Mouse (Mus musculus): ENCODE measurements around the gene Borcs6. TPM values are rescaled to one million over a fixed set of nuclear protein-coding genes. Genes with fewer than 3 reads are reported as not detected.
A peak's percentile ranks its signal among the peaks of the same experiment; 100 is the strongest.

Borcs6 gene
- polyA plus RNA-seq, 1 experiment from 2014 or later, result 11.0 TPM

DNA sequence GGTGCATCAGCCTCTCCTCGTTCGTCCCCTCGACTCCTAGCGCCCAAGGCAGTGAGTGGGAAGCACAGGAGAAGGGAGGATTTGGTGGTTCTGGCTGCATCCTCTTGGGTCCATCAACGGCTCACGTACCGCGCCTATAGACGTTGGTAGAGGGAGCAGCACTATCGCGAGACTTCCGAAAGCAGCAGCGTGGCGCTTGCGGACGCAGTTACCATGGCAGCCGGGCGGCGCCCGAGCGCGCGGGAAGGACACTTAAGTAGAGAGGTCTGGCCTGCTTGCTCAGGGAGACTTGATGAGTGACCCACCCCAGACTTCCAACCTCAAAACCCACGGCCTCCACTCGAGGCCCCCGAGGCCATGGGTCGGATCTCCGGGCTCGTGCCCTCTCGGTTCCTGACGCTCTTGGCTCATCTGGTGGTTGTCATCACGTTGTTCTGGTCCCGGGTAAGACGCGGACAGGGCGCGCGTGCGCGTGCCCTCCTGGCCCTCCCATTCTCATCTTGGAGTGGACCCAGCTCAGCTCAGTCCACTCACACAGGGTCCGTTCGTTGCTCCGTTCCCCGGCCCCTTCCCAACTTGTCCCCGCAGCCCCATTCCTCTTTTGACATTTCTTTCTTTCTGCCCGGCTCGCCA is 11.2 kb downstream of the Borcs6 start, which contains the start of gene Tmem107:
Tmem107 (plus strand) TSS at position 217 of the 633 bp plus-strand sequence.
- WGBS, result under 1% methylated on average over 47 of the region's 47 CpGs

DNA sequence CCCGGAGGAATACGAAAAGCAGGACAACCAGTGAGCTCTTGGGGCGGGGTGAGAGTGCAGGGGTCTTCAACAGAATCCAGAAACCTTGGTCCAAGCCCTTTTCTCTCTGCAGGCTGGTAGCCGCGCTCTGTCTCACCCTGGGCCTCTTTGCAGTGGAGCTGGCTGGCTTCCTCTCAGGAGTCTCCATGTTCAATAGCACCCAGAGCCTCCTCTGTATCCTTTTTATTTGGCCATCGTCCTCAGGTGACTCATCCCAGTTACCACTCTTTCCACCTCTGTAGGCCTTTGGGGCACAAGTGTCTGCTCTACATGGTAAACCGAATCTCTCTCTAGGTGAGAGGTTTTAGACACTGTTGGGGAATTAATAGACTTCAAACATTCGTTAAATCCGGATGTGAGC is 11.7 kb downstream of the Borcs6 start:
- Histone ChIP-seq H3K36me3 (ENCODE audit: control insufficient read depth, insufficient read depth, low read length) (no peaks in the 10 kb centered on the region), H3K4me1 (ENCODE audit: control insufficient read depth, insufficient read depth, low read length) (peaks cover 21% of the 10 kb centered on the region), H3K27me3 (ENCODE audit: control insufficient read depth, insufficient read depth, low read length) (no peaks in the 10 kb centered on the region), H3K4me3 (ENCODE audit: low read depth, low read length) (peak overlapping the region; percentile 60), H3K27ac (ENCODE audit: low read length) (peak overlapping the region; percentile 95; the same call in 1 of the 2 replicates), H3K4me2 (replicated peaks; ENCODE audit: low read depth, low read length) (peak overlapping the region; percentile 52), H3K9me3 (ENCODE audit: control insufficient read depth, low read depth, low read length) (no peaks in the 10 kb centered on the region), H3K9ac (replicated peaks; ENCODE audit: low read depth, low read length) (peak overlapping the region; percentile 70; the same call in 1 of the 2 replicates)
- 22% methylated on average over 9 of the region's 9 CpGs for WGBS
- no peak for ATAC-seq (ENCODE audit: insufficient number of reproducible peaks, insufficient read depth, low FRiP score, low read depth)

More for the DNA sequence above, 11.2 kb downstream of the Borcs6 start, which contains the start of gene Tmem107:
- Histone ChIP-seq H3K4me1 (ENCODE audit: control insufficient read depth, insufficient read depth, low read length) (peaks cover 21% of the 10 kb centered on the region), H3K36me3 (ENCODE audit: control insufficient read depth, insufficient read depth, low read length) (no peaks in the 10 kb centered on the region), H3K4me2 (replicated peaks; ENCODE audit: low read depth, low read length) (peak within 1 kb of the TSS; percentile 52), H3K9ac (replicated peaks; ENCODE audit: low read depth, low read length) (peak within 1 kb of the TSS; percentile 70), H3K4me3 (ENCODE audit: low read depth, low read length) (peak within 1 kb of the TSS; percentile 60), H3K27me3 (ENCODE audit: control insufficient read depth, insufficient read depth, low read length) (no peaks in the 10 kb centered on the region), H3K27ac (ENCODE audit: low read length) (peak within 1 kb of the TSS; percentile 95), H3K9me3 (ENCODE audit: control insufficient read depth, low read depth, low read length) (no peaks in the 10 kb centered on the region)
- ATAC-seq (ENCODE audit: insufficient number of reproducible peaks, insufficient read depth, low FRiP score, low read depth), result peak; percentile 93

DNA sequence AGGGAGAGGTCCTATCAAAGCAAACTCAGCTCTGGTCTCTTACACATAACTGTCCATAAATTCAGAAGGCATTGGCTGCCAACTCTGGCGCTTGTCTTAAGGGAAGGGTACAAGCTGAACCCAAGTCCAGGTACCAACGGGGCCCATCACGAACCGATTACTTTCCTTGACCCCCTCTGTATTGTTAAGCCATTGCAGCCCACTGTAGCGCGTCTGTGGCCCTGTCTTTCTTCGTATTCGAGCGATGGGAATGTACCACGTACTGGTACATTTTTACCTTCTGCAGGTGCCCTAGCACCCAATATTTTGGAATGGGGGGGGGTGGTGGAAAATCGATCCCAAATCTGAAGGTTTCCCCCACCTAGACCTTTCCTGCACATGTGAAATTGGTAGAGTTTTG is 12.7 kb downstream of the Borcs6 start:
- peak overlapping the region; percentile 45; the same call in 1 of the 2 replicates for H3K4me2 ChIP-seq (replicated peaks; ENCODE audit: low read depth, low read length)
- no peaks in the 10 kb centered on the region for H3K36me3 ChIP-seq (ENCODE audit: control insufficient read depth, insufficient read depth, low read length)
- H3K27me3 ChIP-seq (ENCODE audit: control insufficient read depth, insufficient read depth, low read length), result no peaks in the 10 kb centered on the region
- WGBS, result 77% methylated on average over 11 of the region's 11 CpGs
- no peak for ATAC-seq (ENCODE audit: insufficient number of reproducible peaks, insufficient read depth, low FRiP score, low read depth)
- H3K27ac ChIP-seq (ENCODE audit: low read length), result peak overlapping the region; percentile 96
- no peak overlapping the region; the same call in 1 of the 2 replicates for H3K9ac ChIP-seq (replicated peaks; ENCODE audit: low read depth, low read length)
- no peaks in the 10 kb centered on the region for H3K9me3 ChIP-seq (ENCODE audit: control insufficient read depth, low read depth, low read length)
- H3K4me1 ChIP-seq (ENCODE audit: control insufficient read depth, insufficient read depth, low read length), result peaks cover 21% of the 10 kb centered on the region
- H3K4me3 ChIP-seq (ENCODE audit: low read depth, low read length), result peak overlapping the region; percentile 24; the same call in 1 of the 2 replicates

DNA sequence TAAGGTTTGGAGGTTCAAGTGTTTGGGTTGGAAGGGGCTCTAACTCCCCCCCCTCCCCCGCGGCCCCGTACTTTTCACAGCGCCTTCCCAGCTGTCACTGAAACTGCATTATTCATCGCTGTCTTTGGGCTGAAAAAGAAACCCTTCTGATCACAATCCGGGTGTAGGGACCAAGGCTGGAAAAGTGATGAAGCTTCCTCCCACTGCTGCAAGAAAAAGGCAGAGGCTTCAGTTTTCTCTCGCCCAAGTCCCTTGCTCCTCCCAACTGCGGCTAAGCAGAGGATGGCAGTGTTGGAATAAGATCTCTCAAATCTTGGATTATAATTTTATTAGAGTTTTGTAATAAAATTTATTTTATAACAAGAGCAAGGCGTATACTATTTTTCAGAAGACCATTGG is 13.1 kb downstream of the Borcs6 start:
- no peak for ATAC-seq (ENCODE audit: insufficient number of reproducible peaks, insufficient read depth, low FRiP score, low read depth)
- H3K9ac ChIP-seq (replicated peaks; ENCODE audit: low read depth, low read length), result no peak overlapping the region; the same call in 1 of the 2 replicates
- 3% methylated on average over 9 of the region's 9 CpGs for WGBS

DNA sequence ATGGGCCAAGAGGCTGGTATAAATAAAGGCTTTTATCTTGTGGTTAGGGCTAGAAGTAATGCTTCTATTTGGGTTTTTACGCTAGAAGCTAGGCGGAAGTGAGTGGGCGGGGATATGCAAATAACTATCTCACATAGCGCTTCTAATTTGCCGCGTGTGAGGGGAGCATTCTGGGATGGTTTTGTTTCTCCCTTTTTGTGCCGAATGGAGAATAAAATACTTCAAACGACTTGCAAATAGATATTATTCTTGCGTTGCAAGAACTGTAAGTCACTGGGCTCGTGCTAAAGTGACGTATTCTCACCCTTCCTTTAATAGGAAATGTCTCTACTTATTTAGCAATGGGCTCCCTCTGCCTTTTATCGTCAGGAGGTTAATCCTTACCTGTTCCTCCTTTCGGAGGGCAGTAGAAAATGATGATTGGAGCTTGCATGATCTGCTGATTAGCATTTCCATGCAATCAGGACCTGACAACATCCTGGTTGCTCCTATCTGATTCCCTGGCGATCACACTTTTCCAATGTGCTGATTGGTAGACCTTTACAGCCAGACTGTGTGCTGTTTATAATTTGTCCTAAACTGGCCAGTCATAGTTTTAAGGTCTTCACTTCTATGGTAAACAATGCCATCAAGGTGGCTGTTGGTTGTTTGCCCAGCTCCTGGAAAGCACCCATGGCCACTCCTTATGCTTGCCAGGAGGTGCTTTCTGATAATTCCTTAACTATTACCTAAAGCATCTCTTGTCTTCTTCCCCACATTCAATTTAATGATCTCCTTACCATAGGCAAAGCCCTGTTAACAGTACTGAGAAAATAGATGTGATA is 13.8 kb downstream of the Borcs6 start:
- Histone ChIP-seq H3K4me3 (ENCODE audit: low read depth, low read length) (peak overlapping the region; percentile 24), H3K4me2 (replicated peaks; ENCODE audit: low read depth, low read length) (peak overlapping the region; percentile 45), H3K36me3 (ENCODE audit: control insufficient read depth, insufficient read depth, low read length) (no peaks in the 10 kb centered on the region), H3K27ac (ENCODE audit: low read length) (peak overlapping the region; percentile 96), H3K9me3 (ENCODE audit: control insufficient read depth, low read depth, low read length) (no peaks in the 10 kb centered on the region), H3K9ac (replicated peaks; ENCODE audit: low read depth, low read length) (peak overlapping the region; percentile 39; the same call in 1 of the 2 replicates), H3K27me3 (ENCODE audit: control insufficient read depth, insufficient read depth, low read length) (no peaks in the 10 kb centered on the region), H3K4me1 (ENCODE audit: control insufficient read depth, insufficient read depth, low read length) (peaks cover 18% of the 10 kb centered on the region)
- WGBS, result under 1% methylated on average over 14 of the region's 14 CpGs
- peak; percentile 50 for ATAC-seq (ENCODE audit: insufficient number of reproducible peaks, insufficient read depth, low FRiP score, low read depth)

More for the DNA sequence above, 13.1 kb downstream of the Borcs6 start:
- Histone ChIP-seq H3K27me3 (ENCODE audit: control insufficient read depth, insufficient read depth, low read length) (no peaks in the 10 kb centered on the region), H3K4me3 (ENCODE audit: low read depth, low read length) (peak overlapping the region; percentile 24), H3K4me2 (replicated peaks; ENCODE audit: low read depth, low read length) (peak overlapping the region; percentile 45), H3K36me3 (ENCODE audit: control insufficient read depth, insufficient read depth, low read length) (no peaks in the 10 kb centered on the region), H3K27ac (ENCODE audit: low read length) (peak overlapping the region; percentile 96), H3K4me1 (ENCODE audit: control insufficient read depth, insufficient read depth, low read length) (peaks cover 19% of the 10 kb centered on the region), H3K9me3 (ENCODE audit: control insufficient read depth, low read depth, low read length) (no peaks in the 10 kb centered on the region)

DNA sequence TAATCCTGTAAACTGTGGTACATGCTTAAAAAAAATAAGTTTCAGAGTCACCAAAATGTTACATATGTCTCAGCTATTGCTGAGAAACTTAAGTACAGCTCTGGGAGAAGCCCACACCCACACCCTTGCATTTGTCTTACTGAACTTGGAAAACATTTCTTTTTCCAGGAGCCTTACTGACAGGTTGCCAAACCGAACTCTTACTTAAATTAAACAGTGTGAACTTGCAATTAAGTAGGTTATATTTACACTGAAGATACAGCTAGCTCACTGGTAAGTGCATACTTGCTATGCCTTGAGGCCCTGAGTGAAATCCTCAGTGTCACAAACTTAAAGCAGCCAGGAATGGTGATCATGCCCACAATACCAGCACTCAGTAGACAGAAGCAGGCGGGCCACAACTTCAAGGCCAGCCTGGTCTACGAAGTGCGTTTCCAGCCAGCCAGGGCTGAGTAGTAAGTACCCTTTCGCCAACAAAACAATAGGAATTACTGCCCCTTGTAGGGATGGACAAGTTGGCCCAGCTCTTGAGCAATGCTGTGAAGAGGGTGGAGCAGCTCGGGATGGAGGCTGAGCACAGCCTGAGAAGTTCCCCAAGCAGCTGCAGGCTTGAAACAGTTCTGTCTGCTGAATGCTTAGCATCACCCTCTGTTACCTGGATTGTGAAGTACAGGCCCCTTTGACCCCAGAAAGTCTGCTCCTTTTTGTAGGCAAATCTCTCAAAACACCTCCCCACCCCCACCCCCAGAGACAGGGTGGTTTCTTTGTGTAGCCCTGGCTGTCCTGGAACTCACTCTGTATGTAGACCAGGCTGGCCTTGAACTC is 14.6 kb downstream of the Borcs6 start:
- WGBS, result 45% methylated on average over 6 of the region's 6 CpGs
- Histone ChIP-seq H3K9me3 (ENCODE audit: control insufficient read depth, low read depth, low read length) (no peaks in the 10 kb centered on the region), H3K4me3 (ENCODE audit: low read depth, low read length) (no peak overlapping the region), H3K27me3 (ENCODE audit: control insufficient read depth, insufficient read depth, low read length) (no peaks in the 10 kb centered on the region), H3K9ac (replicated peaks; ENCODE audit: low read depth, low read length) (no peak overlapping the region), H3K4me1 (ENCODE audit: control insufficient read depth, insufficient read depth, low read length) (peaks cover 18% of the 10 kb centered on the region), H3K36me3 (ENCODE audit: control insufficient read depth, insufficient read depth, low read length) (no peaks in the 10 kb centered on the region), H3K27ac (ENCODE audit: low read length) (peak overlapping the region; percentile 96; the same call in 1 of the 2 replicates), H3K4me2 (replicated peaks; ENCODE audit: low read depth, low read length) (0 out of 2 replicates have a peak overlapping the region, but pooled peaks have one; percentile 45)
- no peak for ATAC-seq (ENCODE audit: insufficient number of reproducible peaks, insufficient read depth, low FRiP score, low read depth)

DNA sequence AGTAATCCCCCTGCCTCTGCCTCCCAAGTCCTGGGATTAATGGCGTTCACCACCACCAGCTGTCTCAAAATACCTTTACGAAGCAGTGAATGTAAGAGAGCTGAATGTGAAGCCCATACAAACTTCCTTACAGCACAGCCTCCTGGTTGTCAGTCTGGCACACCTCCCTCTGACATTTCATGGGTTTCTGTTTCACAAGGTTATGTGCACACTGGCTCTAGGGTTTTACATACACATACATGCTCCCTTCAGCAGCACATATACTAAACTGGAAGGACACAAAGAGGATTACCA is 15.2 kb downstream of the Borcs6 start:
- H3K4me1 ChIP-seq (ENCODE audit: control insufficient read depth, insufficient read depth, low read length), result peaks cover 18% of the 10 kb centered on the region
- WGBS, result 33% methylated on average over 2 of the region's 2 CpGs
- H3K36me3 ChIP-seq (ENCODE audit: control insufficient read depth, insufficient read depth, low read length), result no peaks in the 10 kb centered on the region
- no peak overlapping the region for H3K9ac ChIP-seq (replicated peaks; ENCODE audit: low read depth, low read length)
- no peaks in the 10 kb centered on the region for H3K9me3 ChIP-seq (ENCODE audit: control insufficient read depth, low read depth, low read length)
- ATAC-seq (ENCODE audit: insufficient number of reproducible peaks, insufficient read depth, low FRiP score, low read depth), result no peak
- H3K27me3 ChIP-seq (ENCODE audit: control insufficient read depth, insufficient read depth, low read length), result no peaks in the 10 kb centered on the region
- no peak overlapping the region for H3K4me3 ChIP-seq (ENCODE audit: low read depth, low read length)
- peak overlapping the region; percentile 96; the same call in 1 of the 2 replicates for H3K27ac ChIP-seq (ENCODE audit: low read length)
- no peak overlapping the region for H3K4me2 ChIP-seq (replicated peaks; ENCODE audit: low read depth, low read length)

All from stomach, embryonic 14.5 days (tissue).